Mouse (Mus musculus) kidney, embryonic 15.5 days (tissue): ENCODE results near the gene Furin. TPM values are rescaled to one million over a fixed set of nuclear protein-coding genes. Genes with fewer than 3 reads are reported as not detected.

Source experiments
- ATAC-seq: fragments of 200-750 bp; cut with Nextera tagmentation; replicated peaks from 2 replicates; pipeline ENCODE4 v1.8.0; 2017; ENCODE audit warnings: moderate TSS enrichment; ENCODE audit not compliant: low FRiP score
- H3K27ac ChIP-seq: fragments of 300-500 bp; sonication (generic); 2 replicates; pipeline ENCODE4 v1.5.1; 2015; ENCODE audit warnings: mild to moderate bottlenecking, inconsistent platforms
- H3K27me3 ChIP-seq: fragments of 300-500 bp; sonication (generic); 2 replicates; pipeline ENCODE4 v1.6.1; 2015; ENCODE audit warnings: inconsistent platforms
- H3K36me3 ChIP-seq: fragments of 300-500 bp; sonication (generic); 2 replicates; pipeline ENCODE4 v1.6.1; 2015; ENCODE audit warnings: inconsistent platforms
- H3K4me1 ChIP-seq: fragments of 300-500 bp; sonication (generic); 2 replicates; pipeline ENCODE4 v1.6.1; 2015; ENCODE audit warnings: inconsistent platforms
- H3K4me2 ChIP-seq: fragments of 300-500 bp; sonication (generic); 2 replicates; pipeline ENCODE4 v1.6.1; 2015; ENCODE audit warnings: moderate library complexity, mild to moderate bottlenecking, inconsistent platforms
- H3K4me3 ChIP-seq: fragments of 300-500 bp; sonication (generic); replicated peaks from 2 replicates; pipeline ENCODE4 v1.5.1; 2015; ENCODE audit warnings: mild to moderate bottlenecking, inconsistent platforms
- H3K9ac ChIP-seq: fragments of 300-500 bp; sonication (generic); 2 replicates; pipeline ENCODE4 v1.6.1; 2015; ENCODE audit warnings: mild to moderate bottlenecking, inconsistent platforms
- H3K9me3 ChIP-seq: fragments of 300-500 bp; sonication (generic); replicated peaks from 2 replicates; pipeline ENCODE4 v1.6.1; 2016; ENCODE audit warnings: inconsistent platforms
- WGBS: fragments of 180-500 bp; shearing (Covaris S2); methylation state at CpG from one replicate; pipeline ENCODE4 v1.1.7; 2015; ENCODE audit warnings: mixed read lengths; 5-methylcytosine and 5-hydroxymethylcytosine counted together
- polyA plus RNA-seq: library from polyadenylated mRNA; unstranded; fragments of >200 nt; fragmentation: Nextera tagmentation; extraction: Ambion mirVana; gene quantifications from 2 replicates; pipeline ENCODE4 v1.2.1, GENCODE M21; 2015

Furin gene
- polyA plus RNA-seq: 12.9 and 13.5 TPM in 2 replicates

DNA sequence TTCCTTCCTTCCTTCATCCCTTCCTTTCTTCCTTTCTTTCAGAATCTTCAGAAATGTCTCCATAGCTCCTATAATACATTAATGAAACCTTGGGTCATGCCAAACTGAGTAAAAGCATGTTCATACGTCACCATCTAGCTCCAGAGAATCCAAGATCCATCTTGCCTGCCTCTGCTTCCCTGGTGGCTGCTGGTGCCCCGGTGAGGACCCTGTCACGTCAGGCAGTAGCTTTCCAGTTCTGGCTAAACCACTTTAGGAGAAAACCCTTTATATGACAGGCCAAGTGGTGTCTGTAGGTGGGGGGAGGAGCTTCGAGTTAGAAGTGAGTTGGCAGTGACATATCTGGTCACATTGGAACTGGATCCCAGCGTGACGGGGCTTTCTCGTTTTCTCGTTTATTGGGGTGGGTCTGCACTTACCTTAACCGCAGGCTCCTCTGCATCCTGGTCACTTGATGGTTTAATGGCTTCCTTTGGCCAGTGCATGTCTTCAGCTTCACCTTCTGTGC lies at the start of gene Furin:
Gene Furin, minus strand, starts transcription at position 249 of the 508 bp plus-strand sequence.
- Histone ChIP-seq H3K9ac (no peak within 1 kb of the TSS), H3K4me1 (peaks cover 31% of the 10 kb centered on the region), H3K27ac (0 out of 2 replicates have a peak within 1 kb of the TSS, but pooled peaks have one; percentile 14), H3K9me3 (no peaks in the 10 kb centered on the region), H3K36me3 (no peaks in the 10 kb centered on the region), H3K4me3 (no peak within 1 kb of the TSS), H3K27me3 (peaks cover 11% of the 10 kb centered on the region; the same call in 1 of the 2 replicates), H3K4me2 (no peak within 1 kb of the TSS)
- no peak for ATAC-seq
- WGBS: 56% methylated on average over 9 of the region's 9 CpGs

DNA sequence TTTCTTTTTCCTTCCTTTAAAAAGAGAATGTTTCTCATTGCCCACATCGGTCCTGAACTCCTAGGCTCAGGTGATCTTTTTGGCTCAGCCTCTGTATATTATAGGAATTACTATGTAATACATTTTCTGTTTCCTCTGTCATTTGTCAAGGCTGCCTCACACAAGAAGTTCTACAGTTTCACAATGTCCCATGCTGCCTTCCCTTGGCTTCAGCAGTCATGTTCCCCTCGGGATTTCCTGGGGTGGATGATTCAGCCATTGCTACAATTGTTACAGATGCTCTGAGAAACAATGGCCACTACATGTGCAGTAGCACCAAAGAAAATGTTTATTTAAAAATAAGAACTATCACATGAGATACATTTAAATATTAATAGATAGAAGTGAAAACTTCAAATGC lies 49.5 kb upstream of the Furin start:
- Histone ChIP-seq H3K27ac (no peak overlapping the region), H3K36me3 (peaks cover 46% of the 10 kb centered on the region), H3K9ac (no peak overlapping the region), H3K4me1 (peaks cover 4% of the 10 kb centered on the region; the same call in 1 of the 2 replicates), H3K27me3 (no peaks in the 10 kb centered on the region), H3K4me2 (no peak overlapping the region), H3K9me3 (no peaks in the 10 kb centered on the region), H3K4me3 (no peak overlapping the region)
- WGBS: 86% methylated on average over 2 of the region's 2 CpGs
- no peak for ATAC-seq

DNA sequence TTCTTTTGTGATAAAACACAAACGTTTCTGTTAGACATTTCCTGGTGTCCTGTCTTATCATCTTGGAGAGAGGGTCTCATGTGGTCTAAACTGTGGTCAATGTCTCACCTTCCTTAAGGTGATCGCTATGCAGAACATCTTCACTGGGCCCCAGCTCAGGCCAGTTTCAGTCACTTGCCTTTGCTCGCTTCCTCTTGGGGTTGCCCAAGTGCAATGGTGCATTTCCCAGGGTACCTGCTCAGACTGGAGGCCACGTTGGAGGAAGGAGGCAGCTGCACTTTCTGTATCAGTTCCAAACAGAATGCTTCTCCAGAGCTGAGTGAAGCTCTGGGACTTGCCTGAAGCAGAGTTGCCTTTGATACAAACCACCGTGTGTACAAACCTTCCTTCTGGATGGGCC lies 48.8 kb upstream of the Furin start:
- Histone ChIP-seq H3K4me2 (no peak overlapping the region), H3K4me1 (peaks cover 4% of the 10 kb centered on the region; the same call in 1 of the 2 replicates), H3K27ac (no peak overlapping the region), H3K36me3 (peaks cover 39% of the 10 kb centered on the region), H3K9ac (no peak overlapping the region), H3K9me3 (no peaks in the 10 kb centered on the region), H3K4me3 (no peak overlapping the region), H3K27me3 (no peaks in the 10 kb centered on the region)
- WGBS: 94% methylated on average over 5 of the region's 5 CpGs
- no peak for ATAC-seq

DNA sequence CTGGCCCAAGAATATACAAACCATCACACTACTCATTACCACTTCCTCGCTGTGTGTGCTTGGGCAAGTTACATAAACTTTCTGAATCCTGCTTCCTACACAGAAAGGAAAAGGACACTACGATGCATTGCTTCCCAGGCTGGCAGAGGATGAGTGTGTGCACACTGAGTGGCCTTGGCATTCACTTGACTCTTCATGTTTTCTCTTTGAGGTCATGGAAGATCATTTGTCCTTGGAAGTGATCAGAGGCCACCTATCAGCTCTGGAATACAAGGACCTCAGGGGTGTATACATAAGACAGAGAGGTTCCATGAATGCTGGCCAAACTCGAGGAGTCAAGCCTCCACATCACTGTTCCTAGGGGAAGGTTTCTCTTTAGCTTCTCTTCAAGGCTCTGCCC lies 47.9 kb upstream of the Furin start:
- H3K9me3 ChIP-seq: no peaks in the 10 kb centered on the region
- H3K9ac ChIP-seq: no peak overlapping the region
- peaks cover 36% of the 10 kb centered on the region for H3K36me3 ChIP-seq
- WGBS: 96% methylated on average over 3 of the region's 3 CpGs
- no peak for ATAC-seq
- H3K27me3 ChIP-seq: no peaks in the 10 kb centered on the region
- H3K4me3 ChIP-seq: no peak overlapping the region
- H3K4me2 ChIP-seq: no peak overlapping the region
- H3K27ac ChIP-seq: no peak overlapping the region
- H3K4me1 ChIP-seq: peaks cover 4% of the 10 kb centered on the region; the same call in 1 of the 2 replicates

DNA sequence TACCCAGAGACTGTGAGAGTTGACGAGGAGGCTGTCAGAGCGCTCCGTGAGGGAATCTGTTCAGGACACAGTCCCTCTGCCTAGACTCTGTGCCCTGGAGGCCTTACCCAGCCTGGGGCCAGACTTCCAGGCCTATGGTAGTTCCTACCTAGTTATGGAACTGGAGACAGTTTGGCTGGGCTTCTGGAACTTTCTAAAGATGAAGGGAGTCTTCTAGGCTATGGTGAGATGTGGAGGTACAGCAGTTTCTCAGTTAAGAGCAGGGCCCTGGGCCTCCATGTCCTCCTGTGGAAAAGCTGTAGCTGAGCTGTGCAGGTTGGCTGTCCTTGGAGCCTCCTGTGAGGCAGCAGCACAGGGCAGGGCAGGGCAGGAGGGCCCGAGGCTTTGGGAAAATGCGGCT lies 47.0 kb upstream of the Furin start:
- Histone ChIP-seq H3K9ac (no peak overlapping the region), H3K27me3 (no peaks in the 10 kb centered on the region), H3K4me1 (0 out of 2 replicates have a peak, but pooled peaks cover 3% of the 10 kb centered on the region), H3K27ac (no peak overlapping the region), H3K4me2 (no peak overlapping the region), H3K9me3 (no peaks in the 10 kb centered on the region), H3K36me3 (peaks cover 35% of the 10 kb centered on the region), H3K4me3 (no peak overlapping the region)
- no peak for ATAC-seq
- 95% methylated on average over 5 of the region's 5 CpGs for WGBS

DNA sequence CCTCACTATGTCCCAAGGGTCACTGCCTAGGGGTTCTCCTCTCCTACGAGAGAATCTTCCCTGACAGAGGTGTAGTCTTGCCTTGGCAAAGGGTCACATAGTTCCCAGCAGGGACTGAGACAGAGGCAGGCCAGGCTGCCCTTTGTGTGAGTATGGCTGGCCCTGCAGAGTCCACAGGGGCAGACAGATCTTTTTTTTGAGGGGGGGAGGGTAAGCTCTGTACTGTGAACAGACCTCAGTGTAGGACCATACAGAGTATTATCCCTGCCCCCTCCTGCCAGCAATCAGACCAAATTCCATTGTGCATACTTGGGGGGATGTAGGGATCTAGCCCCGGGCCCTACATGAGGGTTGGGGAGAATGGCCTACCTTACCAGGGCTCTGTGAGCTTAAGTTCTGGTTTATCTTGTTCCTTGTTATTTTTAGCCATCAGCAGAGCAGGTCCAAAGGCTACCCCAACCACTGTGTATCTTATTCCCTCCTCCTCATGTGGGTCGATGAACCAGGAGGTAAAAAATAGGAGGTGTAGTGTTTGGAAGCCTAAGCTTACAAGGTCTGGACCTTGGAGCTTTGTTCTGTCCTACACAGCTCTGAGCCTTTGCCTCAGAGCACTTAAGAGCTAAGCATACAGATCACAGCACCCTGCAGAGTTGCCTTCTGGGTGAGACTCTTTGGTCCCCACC lies 46.5 kb upstream of the Furin start:
- WGBS: 66% methylated on average over 3 of the region's 3 CpGs
- no peak for ATAC-seq
- no peak overlapping the region for H3K4me2 ChIP-seq
- no peak overlapping the region for H3K9ac ChIP-seq
- H3K27ac ChIP-seq: no peak overlapping the region
- no peaks in the 10 kb centered on the region for H3K4me1 ChIP-seq
- H3K27me3 ChIP-seq: no peaks in the 10 kb centered on the region
- peaks cover 30% of the 10 kb centered on the region for H3K36me3 ChIP-seq
- no peaks in the 10 kb centered on the region for H3K9me3 ChIP-seq
- no peak overlapping the region for H3K4me3 ChIP-seq

DNA sequence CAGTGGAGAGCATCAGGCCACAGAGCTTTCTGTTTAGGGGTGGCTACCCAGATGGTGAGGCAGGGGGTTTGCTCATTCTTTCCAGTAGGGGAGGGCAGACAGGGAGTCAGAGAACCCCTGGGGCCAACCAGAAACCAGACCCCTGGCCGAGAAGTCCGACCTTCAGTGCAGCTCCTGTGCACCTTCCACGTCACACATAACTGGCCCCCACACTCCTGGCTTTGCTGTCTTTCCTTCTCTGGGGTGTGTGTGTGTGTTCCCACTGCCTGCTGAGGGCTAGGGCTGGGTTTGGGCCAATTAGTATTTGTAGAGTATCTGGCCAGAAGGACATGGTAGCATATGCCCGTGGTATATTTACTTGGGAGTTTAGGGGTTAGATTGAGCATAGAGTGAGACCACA lies 45.1 kb upstream of the Furin start:
- ATAC-seq: no peak
- no peaks in the 10 kb centered on the region for H3K9me3 ChIP-seq
- no peak overlapping the region for H3K9ac ChIP-seq
- no peak overlapping the region for H3K4me3 ChIP-seq
- no peak overlapping the region for H3K27ac ChIP-seq
- peaks cover 24% of the 10 kb centered on the region for H3K36me3 ChIP-seq
- H3K27me3 ChIP-seq: no peaks in the 10 kb centered on the region
- WGBS: 65% methylated on average over 4 of the region's 4 CpGs
- no peak overlapping the region for H3K4me2 ChIP-seq
- H3K4me1 ChIP-seq: peaks cover 5% of the 10 kb centered on the region; the same call in 1 of the 2 replicates

DNA sequence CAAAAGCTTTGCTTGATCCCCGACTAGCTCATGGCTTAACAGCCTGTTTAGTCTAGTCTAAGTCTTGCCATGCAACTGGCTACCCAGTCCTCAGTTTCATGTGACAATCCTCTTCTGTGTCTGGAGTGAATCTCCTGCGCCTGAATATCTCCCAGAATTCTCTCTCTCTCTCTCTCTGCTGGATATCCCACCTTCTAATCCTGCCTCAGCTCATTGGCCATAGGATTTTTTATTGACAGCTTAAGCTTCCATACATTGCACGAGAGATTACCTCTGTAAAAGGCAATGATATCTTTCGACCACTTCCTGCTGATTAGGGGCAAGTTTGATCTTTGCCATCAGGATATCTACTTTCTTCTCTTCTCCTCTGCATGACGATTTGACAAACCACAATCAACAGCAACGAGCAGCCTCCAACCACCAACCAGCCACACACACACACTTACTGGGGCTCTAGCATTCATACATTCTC lies 44.4 kb upstream of the Furin start:
- H3K9me3 ChIP-seq: no peaks in the 10 kb centered on the region
- no peak overlapping the region for H3K4me3 ChIP-seq
- 83% methylated on average over 6 of the region's 6 CpGs for WGBS
- no peaks in the 10 kb centered on the region for H3K27me3 ChIP-seq
- no peak overlapping the region for H3K27ac ChIP-seq
- no peak overlapping the region for H3K9ac ChIP-seq
- no peak overlapping the region for H3K4me2 ChIP-seq
- H3K4me1 ChIP-seq: peaks cover 8% of the 10 kb centered on the region; the same call in 1 of the 2 replicates
- no peak for ATAC-seq
- peaks cover 18% of the 10 kb centered on the region for H3K36me3 ChIP-seq

DNA sequence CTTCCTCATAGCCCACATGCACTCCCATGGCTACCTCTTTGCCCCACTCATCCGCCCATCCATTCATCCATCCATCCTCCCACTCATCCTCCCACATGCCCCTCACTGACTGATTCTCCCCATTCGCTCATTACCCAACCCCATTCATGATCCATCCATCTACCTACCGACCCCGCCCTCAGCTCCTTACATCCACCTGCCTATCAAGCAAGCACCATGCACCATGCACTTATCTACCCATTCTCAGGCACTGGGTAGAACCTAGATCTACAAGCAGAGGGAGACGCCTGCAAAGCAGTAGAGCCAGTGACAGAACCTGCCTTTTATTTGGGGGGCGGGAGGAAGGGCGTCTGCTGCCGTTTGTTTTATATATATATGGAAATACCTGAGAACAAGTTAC lies 42.1 kb upstream of the Furin start:
- no peak for ATAC-seq
- Histone ChIP-seq H3K4me2 (no peak overlapping the region), H3K9ac (no peak overlapping the region), H3K36me3 (no peaks in the 10 kb centered on the region), H3K9me3 (no peaks in the 10 kb centered on the region), H3K4me3 (no peak overlapping the region), H3K27ac (no peak overlapping the region), H3K4me1 (peaks cover 18% of the 10 kb centered on the region), H3K27me3 (no peaks in the 10 kb centered on the region)
- 91% methylated on average over 8 of the region's 8 CpGs for WGBS

DNA sequence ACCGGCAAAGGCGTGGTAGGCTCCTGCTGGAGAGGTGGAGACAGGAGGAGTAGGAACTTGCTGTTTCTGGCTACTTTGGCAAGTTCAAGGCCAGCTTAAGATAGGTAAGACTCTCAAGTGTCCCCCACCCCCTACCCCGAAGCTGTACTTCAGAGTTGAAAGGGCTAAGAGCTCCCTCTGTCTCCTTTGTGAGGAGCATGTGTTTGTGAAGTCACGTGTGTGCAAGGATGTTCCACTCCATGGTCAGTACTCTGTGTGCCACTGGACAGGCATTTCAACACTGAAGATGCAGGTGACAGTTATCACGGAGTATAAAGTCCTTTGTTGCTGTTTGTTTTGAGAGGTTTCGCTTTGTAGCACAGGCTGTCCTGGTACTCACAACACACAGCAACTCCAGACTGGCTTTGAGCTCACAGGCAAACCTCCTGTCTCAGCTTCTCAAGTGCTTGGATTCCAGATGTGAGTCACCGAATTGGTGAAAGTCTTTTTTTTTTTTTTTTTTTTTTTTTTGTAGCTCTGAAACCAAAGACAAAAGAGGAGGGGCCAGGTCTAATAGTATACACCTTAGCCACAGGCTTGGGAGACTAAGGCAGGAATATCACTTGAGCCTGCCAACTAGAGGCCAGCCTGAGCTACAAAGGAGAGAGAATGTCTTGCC lies 41.1 kb upstream of the Furin start:
- Histone ChIP-seq H3K4me3 (no peak overlapping the region), H3K4me1 (peaks cover 25% of the 10 kb centered on the region), H3K27me3 (no peaks in the 10 kb centered on the region), H3K27ac (no peak overlapping the region), H3K36me3 (no peaks in the 10 kb centered on the region), H3K9me3 (no peaks in the 10 kb centered on the region), H3K4me2 (no peak overlapping the region), H3K9ac (no peak overlapping the region)
- WGBS: 79% methylated on average over 7 of the region's 7 CpGs
- no peak for ATAC-seq

DNA sequence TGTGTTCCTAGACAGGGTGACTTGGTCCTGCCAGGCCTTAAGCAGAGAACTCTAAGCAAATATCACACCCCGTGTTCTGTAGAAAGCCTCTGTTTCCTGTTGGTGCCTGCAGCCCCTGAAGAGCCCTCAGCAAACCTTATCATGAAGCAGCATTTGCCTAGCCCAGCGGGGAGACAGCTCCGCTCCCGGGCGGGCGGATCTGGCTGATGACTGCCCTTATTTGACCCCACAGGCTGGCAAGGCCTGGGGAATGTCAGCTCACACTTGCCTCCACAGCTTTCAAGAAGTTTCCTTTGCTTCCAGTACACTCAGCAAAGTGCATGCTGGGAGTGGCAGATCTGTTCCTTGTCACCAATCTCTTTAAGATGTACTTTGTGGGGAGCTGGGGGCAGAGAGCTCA lies 40.3 kb upstream of the Furin start:
- WGBS: 40% methylated on average over 6 of the region's 6 CpGs
- H3K9ac ChIP-seq: no peak overlapping the region; the same call in 1 of the 2 replicates
- ATAC-seq: no peak
- H3K4me3 ChIP-seq: no peak overlapping the region
- H3K4me1 ChIP-seq: peaks cover 27% of the 10 kb centered on the region
- H3K9me3 ChIP-seq: no peaks in the 10 kb centered on the region
- H3K27me3 ChIP-seq: no peaks in the 10 kb centered on the region
- no peak overlapping the region for H3K27ac ChIP-seq
- H3K4me2 ChIP-seq: no peak overlapping the region
- no peaks in the 10 kb centered on the region for H3K36me3 ChIP-seq
